Mouse (Mus musculus): ENCODE results near the gene Adad2.

DNA sequence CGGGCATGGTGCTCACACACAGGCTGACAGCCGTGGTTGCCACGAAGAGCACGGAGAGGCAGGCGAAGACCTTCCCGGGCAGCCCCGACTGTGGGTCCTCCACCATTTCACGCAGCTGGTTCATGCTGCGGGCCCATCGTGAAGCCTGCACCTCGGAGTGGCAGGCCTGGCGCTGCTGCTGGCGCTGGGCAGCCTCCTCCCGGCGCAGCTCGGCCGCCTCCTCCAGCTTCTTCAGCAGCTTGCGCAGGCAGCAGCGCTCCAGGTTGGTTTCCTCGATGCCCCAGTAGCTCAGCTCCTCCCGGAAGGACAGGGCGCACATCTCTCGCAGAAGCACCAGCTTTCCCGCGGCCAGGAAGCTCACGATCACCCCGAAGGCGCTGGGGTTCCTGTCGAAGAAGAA lies 20.4 kb downstream of the Adad2 start:
- TF ChIP-seq POLR2A (IDR thresholded peaks at IDR 0.05; ENCODE audit: borderline replicate concordance, extremely low read depth, insufficient read depth, insufficient read length, poor library complexity, severe bottlenecking), result no peak
- TF ChIP-seq CTCF (IDR thresholded peaks at IDR 0.05; ENCODE audit: borderline replicate concordance, extremely low read depth, insufficient read depth, insufficient read length), result no peak
